Mouse (Mus musculus) liver (tissue): ENCODE results near the gene Mybpc3.

ENCODE experiments used
- DNase-seq: peaks from one replicate; pipeline ENCODE4 v3.0.0-alpha.2; 2020; ENCODE audit warnings: mixed read lengths

Mybpc3 gene

DNA sequence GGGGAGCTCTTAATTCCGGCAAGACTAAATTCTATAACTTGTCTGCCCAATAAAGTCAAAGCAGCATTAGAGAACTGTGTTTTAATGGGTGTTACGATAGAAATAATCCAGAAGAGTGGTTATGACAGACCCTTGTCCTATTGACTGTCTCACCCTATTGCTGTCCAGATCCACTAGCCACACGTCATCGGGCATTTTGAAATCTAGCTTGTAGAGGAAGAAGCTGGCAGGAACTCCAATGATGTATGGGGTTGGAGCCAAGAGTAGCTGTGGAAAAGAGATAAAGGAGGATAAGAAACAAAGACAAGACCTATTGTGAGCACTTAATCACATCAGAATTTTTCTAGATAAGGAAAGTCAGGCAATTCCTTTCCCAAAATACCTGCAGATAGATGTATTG is 57.5 kb downstream of the Mybpc3 start:
- DNase-seq = no peak

DNA sequence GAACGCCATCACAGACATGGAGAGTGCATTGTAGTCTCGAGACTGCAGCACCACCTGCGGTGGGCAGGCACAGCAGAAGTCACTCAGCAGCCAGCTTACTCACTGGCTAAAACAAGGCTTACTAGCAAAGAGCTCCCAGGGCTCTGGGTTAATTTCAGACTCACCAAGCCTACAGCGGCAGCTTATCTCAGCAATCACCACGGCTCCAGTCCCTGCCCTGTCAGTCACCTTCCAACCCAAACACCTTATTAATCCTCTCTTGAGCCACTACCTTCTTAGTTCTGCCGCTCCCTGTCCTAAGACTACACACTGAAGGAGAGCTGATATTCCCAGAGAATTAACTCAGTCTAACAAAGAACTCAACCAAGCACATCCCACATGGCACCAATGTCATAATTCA is 58.3 kb downstream of the Mybpc3 start:
- DNase-seq = no peak

DNA sequence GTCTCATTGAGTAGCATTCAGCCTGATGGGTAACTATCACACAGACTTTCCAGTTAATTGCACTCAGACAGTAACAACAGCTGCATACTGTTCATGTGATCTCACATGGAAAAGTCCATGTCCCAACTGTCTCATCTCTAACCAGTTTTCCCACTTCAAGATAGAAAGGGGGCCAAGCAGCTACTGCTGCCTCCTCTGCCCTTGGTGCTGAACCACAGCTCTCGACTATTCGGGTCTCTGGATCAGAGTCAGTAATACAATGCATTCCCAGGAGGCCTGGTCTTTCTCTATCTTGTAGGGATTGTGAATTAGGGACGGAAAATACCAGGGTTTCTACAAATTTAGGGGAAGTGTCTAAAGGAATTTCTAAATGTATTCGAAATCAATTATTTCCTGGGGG is 61.9 kb downstream of the Mybpc3 start:
- no peak for DNase-seq

GRCm38 (mm10) chr2:91180706-91181105 is 62.8 kb downstream of the Mybpc3 start:
- no peak for DNase-seq

GRCm38 (mm10) chr2:91182016-91182404 is 64.1 kb downstream of the Mybpc3 start:
- DNase-seq = no peak

- DNase-seq = peak; percentile 87
These were observed 64.6 kb downstream of the Mybpc3 start for GRCm38 (mm10) chr2:91182405-91183147.

GRCm38 (mm10) chr2:91183148-91183513 is 65.2 kb downstream of the Mybpc3 start:
- peak; percentile 98 for DNase-seq

DNA sequence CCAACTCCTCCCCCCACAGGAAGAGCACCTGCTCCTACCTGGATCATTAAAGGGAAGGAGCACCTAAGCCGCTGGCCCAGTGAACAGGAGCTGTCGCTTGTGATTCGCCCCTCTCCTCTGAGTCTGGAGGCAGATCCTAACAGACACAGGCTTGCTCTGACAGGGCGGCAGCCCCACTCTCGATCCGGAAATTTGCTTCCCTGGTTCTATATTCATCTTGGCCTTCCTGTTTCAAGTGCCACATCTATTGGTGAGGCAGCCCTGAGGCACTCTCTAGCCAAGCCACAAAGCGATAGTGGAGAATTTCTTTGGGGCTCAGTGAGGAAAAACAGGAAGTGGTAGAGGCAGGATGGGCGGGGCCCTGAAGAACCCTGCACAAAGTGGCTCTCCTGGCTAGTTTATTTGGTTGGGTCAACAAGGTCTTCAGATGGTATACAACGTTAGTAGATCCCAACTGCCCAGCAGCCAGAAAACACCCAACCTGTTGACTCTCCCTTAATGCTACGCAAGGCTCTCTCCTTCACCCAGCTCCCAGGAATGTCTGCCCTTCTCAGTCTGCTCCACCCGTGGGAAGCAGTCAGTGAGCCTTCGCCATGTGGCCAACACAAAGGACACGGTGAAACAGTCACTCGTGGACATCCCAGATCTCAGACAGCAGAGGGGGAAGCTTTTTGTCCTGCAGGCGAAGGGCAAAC is 65.9 kb downstream of the Mybpc3 start, which contains the start of gene Madd:
TSS of gene Madd (minus strand) at position 127 of the 695 bp plus-strand sequence.
- peak; percentile 67 for DNase-seq
